Mouse (Mus musculus) lung, postnatal 25 days (tissue): ENCODE measurements around the gene Sgpp1.
"Not testable (repeated sequence)": the region's sequence is repeated elsewhere in the genome, so short reads cannot be mapped to it uniquely, and the experiment has no call there.

Experiments
- DNase-seq: peaks from one replicate; pipeline ENCODE4 v3.0.0; 2022; ENCODE audit warnings: low spot score

The Sgpp1 gene

GRCm38 (mm10) chr12:75689003-75689402 lies 46.5 kb downstream of the Sgpp1 start:
- no peak for DNase-seq

DNA sequence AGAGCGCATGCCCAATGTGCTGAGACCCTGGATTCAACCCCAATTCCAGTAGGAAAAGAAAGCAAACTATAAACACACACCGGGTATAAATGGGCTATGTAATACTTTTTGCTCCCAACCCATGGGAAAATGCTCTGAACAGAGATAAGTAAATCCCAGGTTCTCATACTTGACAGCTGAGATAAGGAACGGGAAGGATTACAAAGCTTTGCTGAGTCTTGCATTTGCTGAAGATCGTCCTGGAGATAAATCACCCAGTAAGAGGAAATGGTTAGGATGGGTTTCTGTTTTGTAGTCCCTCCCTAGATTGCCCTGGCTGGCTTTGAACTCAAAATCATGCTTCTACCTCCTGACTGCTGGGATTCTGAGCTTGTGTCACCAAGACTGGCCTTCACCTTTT lies 48.2 kb downstream of the Sgpp1 start:
- DNase-seq = no peak

- DNase-seq = not testable (repeated sequence)
Observed at GRCm38 (mm10) chr12:75684026-75684425, 51.5 kb downstream of the Sgpp1 start.

- DNase-seq = no peak
Observed at GRCm38 (mm10) chr12:75683598-75683997, 51.9 kb downstream of the Sgpp1 start.

DNA sequence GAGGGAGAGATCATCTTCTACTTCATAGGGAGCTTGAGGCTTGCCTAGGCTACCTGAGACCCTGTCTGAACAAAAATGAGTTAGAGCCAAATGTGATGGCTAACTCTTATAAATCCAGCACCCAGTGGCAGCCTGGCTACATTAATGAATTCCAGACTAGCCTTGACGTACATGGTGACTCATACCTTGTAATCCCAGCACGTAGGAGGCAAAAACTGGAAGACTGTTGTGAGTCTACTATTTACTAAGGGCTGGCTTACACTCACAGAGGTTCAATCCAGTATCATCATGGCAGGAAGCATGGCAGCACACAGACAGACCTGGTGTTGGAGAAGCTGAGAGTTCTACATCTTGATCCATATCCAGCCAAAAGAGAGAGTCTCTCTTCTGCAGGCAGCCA lies 52.7 kb downstream of the Sgpp1 start:
- no peak for DNase-seq

- DNase-seq = no peak
Observed at GRCm38 (mm10) chr12:75681101-75681500, 54.4 kb downstream of the Sgpp1 start.

DNA sequence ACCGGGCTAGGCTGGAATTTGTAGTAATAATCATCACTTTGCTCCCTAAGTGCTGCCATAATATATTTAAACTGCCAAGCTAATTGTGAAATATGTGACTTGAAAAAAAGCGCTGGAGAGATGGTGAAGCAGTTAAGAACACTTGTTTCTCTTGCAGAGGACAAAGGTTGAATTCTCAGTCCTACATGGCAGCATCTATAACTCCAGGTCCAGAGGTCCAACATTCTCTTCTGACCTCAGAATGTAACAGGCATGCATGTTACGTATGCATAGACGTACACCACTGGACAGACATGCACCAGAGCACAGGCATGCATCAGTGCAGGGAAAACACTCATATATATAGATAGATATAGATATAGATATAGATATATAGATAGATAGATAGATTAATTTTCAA lies 57.1 kb downstream of the Sgpp1 start:
- no peak for DNase-seq

- no peak for DNase-seq
Observed at GRCm38 (mm10) chr12:75672630-75673029, 62.9 kb downstream of the Sgpp1 start.

- DNase-seq = no peak
Observed at GRCm38 (mm10) chr12:75671759-75672315, 63.7 kb downstream of the Sgpp1 start.

DNA sequence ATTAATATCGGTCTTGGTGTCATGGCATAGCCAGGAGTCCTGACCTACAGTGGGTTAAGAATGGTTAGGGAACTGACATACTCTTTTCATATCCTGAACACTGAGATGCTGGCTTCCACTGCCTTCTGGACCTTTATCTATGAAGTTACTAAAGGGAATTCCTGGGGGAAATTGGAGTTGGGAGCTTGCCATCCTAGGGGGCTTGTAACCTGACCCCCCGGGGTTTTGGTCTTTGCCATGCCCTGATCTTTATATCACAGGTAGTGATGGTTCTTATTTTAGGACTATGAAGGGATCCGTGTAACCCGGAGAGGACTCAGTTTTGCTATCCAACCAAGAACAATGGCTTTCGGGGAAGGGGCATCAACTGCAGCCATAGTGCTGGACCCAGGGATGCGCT lies 64.9 kb downstream of the Sgpp1 start:
- DNase-seq = no peak

- peak; percentile 100 for DNase-seq
Observed at GRCm38 (mm10) chr12:75669258-75670106, 66.0 kb downstream of the Sgpp1 start, which contains the start of gene Wdr89. Gene Wdr89, minus strand, starts transcription at chr12:75669537.

GRCm38 (mm10) chr12:75668916-75669257 lies 66.6 kb downstream of the Sgpp1 start:
- no peak for DNase-seq

DNA sequence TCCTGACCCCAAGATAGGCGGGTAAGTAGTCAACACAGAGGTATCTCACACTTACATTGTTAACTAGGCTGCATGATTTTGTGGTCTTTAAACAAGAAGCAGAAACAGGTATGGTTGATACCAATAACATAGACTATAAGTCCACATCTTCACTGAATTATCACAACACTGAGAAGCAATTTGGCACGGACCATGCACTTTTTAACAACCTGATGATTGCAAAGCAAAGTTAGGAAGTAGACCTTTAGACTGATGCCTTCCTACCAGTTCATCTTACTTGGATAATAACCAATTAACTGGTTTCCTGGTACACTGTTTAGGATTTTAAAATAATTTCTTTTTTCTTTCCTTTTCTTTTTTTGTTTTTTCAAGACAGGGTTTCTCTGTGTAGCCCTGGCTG lies 67.3 kb downstream of the Sgpp1 start:
- no peak for DNase-seq

GRCm38 (mm10) chr12:75666939-75667338 lies 68.6 kb downstream of the Sgpp1 start:
- DNase-seq = no peak

DNA sequence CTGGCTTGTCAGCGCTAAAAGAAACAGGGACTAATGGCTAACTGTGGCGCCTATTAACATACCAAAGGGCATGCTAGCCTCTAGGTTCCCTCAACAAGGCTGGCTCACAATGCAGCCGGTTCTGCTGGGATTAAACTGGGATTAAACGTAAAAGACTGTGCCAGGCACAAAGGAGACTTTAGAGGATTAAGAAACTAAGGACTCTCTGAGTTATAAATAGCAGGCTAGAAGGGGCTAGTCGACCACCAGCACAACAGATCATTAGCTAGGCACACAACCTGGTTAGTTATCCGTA lies 71.1 kb downstream of the Sgpp1 start:
- DNase-seq = no peak
